Mouse (Mus musculus): ENCODE measurements around the gene Baz1b.

DNA sequence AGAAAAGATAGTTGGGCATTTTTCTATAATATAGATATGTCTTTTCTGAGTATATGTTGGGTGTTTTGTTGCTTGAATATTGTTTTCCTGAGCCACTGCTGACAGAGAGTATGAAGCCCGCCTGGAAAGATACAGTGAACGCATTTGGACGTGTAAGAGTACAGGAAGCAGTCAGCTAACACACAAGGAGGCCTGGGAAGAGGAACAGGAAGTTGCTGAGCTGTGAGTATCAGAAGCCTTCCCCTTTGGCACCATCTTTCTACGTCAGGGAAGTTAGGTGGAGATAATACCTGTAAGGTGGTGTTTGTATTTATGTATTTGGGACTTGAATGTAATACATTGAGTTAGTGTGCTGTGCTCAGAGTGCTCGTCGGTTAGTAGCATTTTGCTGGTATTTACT lies 9.3 kb downstream of the Baz1b start:
- TF ChIP-seq EP300 (IDR thresholded peaks at IDR 0.05; ENCODE audit: insufficient read depth, low read depth, low read length): no peak
- no peak for TF ChIP-seq POLR2A (IDR thresholded peaks at IDR 0.05; ENCODE audit: insufficient read depth, low read length)
